Mouse (Mus musculus): ENCODE results near the gene Lrrc9. TPM values are rescaled to one million over a fixed set of nuclear protein-coding genes. Genes with fewer than 3 reads are reported as not detected.

The Lrrc9 gene
- polyA plus RNA-seq, 1 experiment = not detected

GRCm38 (mm10) chr12:72489995-72490394 is 48.3 kb downstream of the Lrrc9 start:
- Histone ChIP-seq H3K4me3 (replicated peaks; ENCODE audit: control insufficient read depth, low read depth, low read length) (no peak overlapping the region), H3K27ac (ENCODE audit: control insufficient read depth, insufficient read depth, low read depth, low read length, poor library complexity) (no peak overlapping the region), H3K4me1 (ENCODE audit: control insufficient read depth, insufficient read depth, low read length) (no peaks in the 10 kb centered on the region; the same call in 1 of the 2 replicates)
- WGBS = 43% methylated on average over 3 of the region's 3 CpGs
- TF ChIP-seq CTCF (IDR thresholded peaks at IDR 0.05; ENCODE audit: control insufficient read depth, insufficient read depth, low read length) = no peak

- no peaks in the 10 kb centered on the region; the same call in 1 of the 2 replicates for H3K4me1 ChIP-seq (ENCODE audit: control insufficient read depth, insufficient read depth, low read length)
- TF ChIP-seq POLR2A (IDR thresholded peaks at IDR 0.05; ENCODE audit: borderline replicate concordance, control insufficient read depth, low read depth, low read length) = no peak
- no peak for TF ChIP-seq CTCF (IDR thresholded peaks at IDR 0.05; ENCODE audit: control insufficient read depth, insufficient read depth, low read length)
- WGBS = 73% methylated on average over 3 of the region's 3 CpGs
- no peak overlapping the region for H3K27ac ChIP-seq (ENCODE audit: control insufficient read depth, insufficient read depth, low read depth, low read length, poor library complexity)
- no peak overlapping the region for H3K4me3 ChIP-seq (replicated peaks; ENCODE audit: control insufficient read depth, low read depth, low read length)
Observed at GRCm38 (mm10) chr12:72491063-72491719, 49.5 kb downstream of the Lrrc9 start.

- H3K4me3 ChIP-seq (replicated peaks; ENCODE audit: control insufficient read depth, low read depth, low read length) = no peak overlapping the region
- H3K4me1 ChIP-seq (ENCODE audit: control insufficient read depth, insufficient read depth, low read length) = no peaks in the 10 kb centered on the region
- 80% methylated on average over 12 of the region's 12 CpGs for WGBS
- no peak overlapping the region for H3K27ac ChIP-seq (ENCODE audit: control insufficient read depth, insufficient read depth, low read depth, low read length, poor library complexity)
- TF ChIP-seq POLR2A (IDR thresholded peaks at IDR 0.05; ENCODE audit: borderline replicate concordance, control insufficient read depth, low read depth, low read length) = no peak
Observed at GRCm38 (mm10) chr12:72496866-72497600, 55.4 kb downstream of the Lrrc9 start.

GRCm38 (mm10) chr12:72509606-72510005 is 67.9 kb downstream of the Lrrc9 start:
- H3K4me1 ChIP-seq (ENCODE audit: control insufficient read depth, insufficient read depth, low read length) = no peaks in the 10 kb centered on the region
- 81% methylated on average over 7 of the region's 7 CpGs for WGBS
- no peak for TF ChIP-seq POLR2A (IDR thresholded peaks at IDR 0.05; ENCODE audit: borderline replicate concordance, control insufficient read depth, low read depth, low read length)
- TF ChIP-seq CTCF (IDR thresholded peaks at IDR 0.05; ENCODE audit: control insufficient read depth, insufficient read depth, low read length) = no peak
- no peak overlapping the region for H3K27ac ChIP-seq (ENCODE audit: control insufficient read depth, insufficient read depth, low read depth, low read length, poor library complexity)
- no peak overlapping the region for H3K4me3 ChIP-seq (replicated peaks; ENCODE audit: control insufficient read depth, low read depth, low read length)

- TF ChIP-seq CTCF (IDR thresholded peaks at IDR 0.05; ENCODE audit: control insufficient read depth, insufficient read depth, low read length) (no peak), POLR2A (IDR thresholded peaks at IDR 0.05; ENCODE audit: borderline replicate concordance, control insufficient read depth, low read depth, low read length) (no peak)
- no peak overlapping the region for H3K27ac ChIP-seq (ENCODE audit: control insufficient read depth, insufficient read depth, low read depth, low read length, poor library complexity)
- H3K4me3 ChIP-seq (replicated peaks; ENCODE audit: control insufficient read depth, low read depth, low read length) = no peak overlapping the region
- WGBS = 46% methylated on average over 3 of the region's 3 CpGs
- no peaks in the 10 kb centered on the region for H3K4me1 ChIP-seq (ENCODE audit: control insufficient read depth, insufficient read depth, low read length)
Observed at GRCm38 (mm10) chr12:72515446-72515845, 73.8 kb downstream of the Lrrc9 start.

GRCm38 (mm10) chr12:72518114-72518728 is 76.6 kb downstream of the Lrrc9 start:
- 86% methylated on average over 12 of the region's 12 CpGs for WGBS
- Histone ChIP-seq H3K4me3 (replicated peaks; ENCODE audit: control insufficient read depth, low read depth, low read length) (no peak overlapping the region), H3K4me1 (ENCODE audit: control insufficient read depth, insufficient read depth, low read length) (no peaks in the 10 kb centered on the region), H3K27ac (ENCODE audit: control insufficient read depth, insufficient read depth, low read depth, low read length, poor library complexity) (no peak overlapping the region)
- TF ChIP-seq POLR2A (IDR thresholded peaks at IDR 0.05; ENCODE audit: borderline replicate concordance, control insufficient read depth, low read depth, low read length) = no peak
- TF ChIP-seq CTCF (IDR thresholded peaks at IDR 0.05; ENCODE audit: control insufficient read depth, insufficient read depth, low read length) = no peak

GRCm38 (mm10) chr12:72519352-72519751 is 77.7 kb downstream of the Lrrc9 start:
- no peak for TF ChIP-seq CTCF (IDR thresholded peaks at IDR 0.05; ENCODE audit: control insufficient read depth, insufficient read depth, low read length)
- TF ChIP-seq POLR2A (IDR thresholded peaks at IDR 0.05; ENCODE audit: borderline replicate concordance, control insufficient read depth, low read depth, low read length) = no peak
- WGBS = 80% methylated on average over 9 of the region's 9 CpGs
- Histone ChIP-seq H3K27ac (ENCODE audit: control insufficient read depth, insufficient read depth, low read depth, low read length, poor library complexity) (no peak overlapping the region), H3K4me1 (ENCODE audit: control insufficient read depth, insufficient read depth, low read length) (no peaks in the 10 kb centered on the region), H3K4me3 (replicated peaks; ENCODE audit: control insufficient read depth, low read depth, low read length) (no peak overlapping the region)

- no peaks in the 10 kb centered on the region for H3K4me1 ChIP-seq (ENCODE audit: control insufficient read depth, insufficient read depth, low read length)
- TF ChIP-seq CTCF (IDR thresholded peaks at IDR 0.05; ENCODE audit: control insufficient read depth, insufficient read depth, low read length) (no peak), POLR2A (IDR thresholded peaks at IDR 0.05; ENCODE audit: borderline replicate concordance, control insufficient read depth, low read depth, low read length) (no peak)
- WGBS = 67% methylated on average over 5 of the region's 5 CpGs
Observed at GRCm38 (mm10) chr12:72519855-72520254, 78.2 kb downstream of the Lrrc9 start.

More at GRCm38 (mm10) chr12:72519855-72520254, 78.2 kb downstream of the Lrrc9 start:
- Histone ChIP-seq H3K4me3 (replicated peaks; ENCODE audit: control insufficient read depth, low read depth, low read length) (no peak overlapping the region), H3K27ac (ENCODE audit: control insufficient read depth, insufficient read depth, low read depth, low read length, poor library complexity) (no peak overlapping the region)
